In genomic region chr6:113049159-113049558, GRCm38 (mm10) we compare ENCODE assay signal across 27 mouse cellular contexts. TPM values are rescaled to one million over a fixed set of nuclear protein-coding genes. Genes with fewer than 3 reads are reported as not detected.
DNase-seq lines count a peak whose midpoint lies in the region; ATAC-seq and TF ChIP-seq lines count a peak whose summit lies in the region.
"Had no signal": no experiment of that assay in that cellular context is flagged by ENCODE, and none has a peak within 500 bp of the region (broad histone marks: within the 10 kb centered on the region; RNA-seq: fewer than 3 reads in every experiment).

No protein-coding gene starts in this region.

- TF ChIP-seq RAD21 in CH12.LX (IDR thresholded peaks at IDR 0.05; ENCODE audit: low read depth, low read length): no peak
- TF ChIP-seq RAD21 in MEL (IDR thresholded peaks at IDR 0.05; ENCODE audit: low read depth, low read length): no peak

- TF ChIP-seq EP300 in CH12.LX (IDR thresholded peaks at IDR 0.05; ENCODE audit: low read length) (no peak), MEL (IDR thresholded peaks at IDR 0.05; ENCODE audit: low read depth in 1 of 2, low read length in 2 of 2) (peak; percentile 72 to 79)

- peaks cover 16% of the 10 kb centered on the region for H3K36me3 ChIP-seq in liver, embryonic 11.5 days (ENCODE audit: control insufficient read depth, insufficient read depth, low read length)
- peaks cover 16 to 46% of the 10 kb centered on the region in 2 experiments for H3K36me3 ChIP-seq in CH12.LX (replicated peaks in 1 of 2; ENCODE audit: control insufficient read depth in 1 of 2, insufficient read depth in 1 of 2, low read length in 1 of 2)
- peaks cover 31 to 39% of the 10 kb centered on the region in 2 experiments for H3K36me3 ChIP-seq in MEL (ENCODE audit: control insufficient read depth in 1 of 2, insufficient read depth in 2 of 2, low read length in 2 of 2)
- peaks cover 45% of the 10 kb centered on the region for H3K36me3 ChIP-seq in liver, embryonic 15.5 days (replicated peaks)

- H3K4me1 ChIP-seq in liver, embryonic 11.5 days (replicated peaks; ENCODE audit: control insufficient read depth, insufficient read depth, low read length): peaks cover 21% of the 10 kb centered on the region
- H3K4me1 ChIP-seq in CH12.LX (ENCODE audit: control insufficient read depth in 1 of 2, insufficient read depth in 2 of 2): peaks cover 3 to 24% of the 10 kb centered on the region in 2 experiments; a peak in 3 of 4 replicates
- H3K4me1 ChIP-seq in MEL (ENCODE audit: control insufficient read depth in 1 of 2, insufficient read depth in 2 of 2, low read length in 2 of 2): peaks cover 13 to 19% of the 10 kb centered on the region in 2 experiments; a peak in 3 of 4 replicates
- peaks cover 41% of the 10 kb centered on the region for H3K4me1 ChIP-seq in liver, embryonic 15.5 days (replicated peaks)

- 0 out of 2 replicates have a peak overlapping the region, but pooled peaks have one; percentile 0 for H3K27ac ChIP-seq in liver, embryonic 11.5 days (ENCODE audit: low read depth, low read length)
- no peak overlapping the region for H3K27ac ChIP-seq in CH12.LX (ENCODE audit: insufficient read depth, low read depth)
- peak overlapping the region; percentile 82 for H3K27ac ChIP-seq in MEL (ENCODE audit: control insufficient read depth, low read depth, low read length)
- H3K27ac ChIP-seq in liver, embryonic 15.5 days (replicated peaks): peak overlapping the region; percentile 4; the same call in 1 of the 2 replicates
- H3K27ac ChIP-seq: embryonic facial prominence, embryonic 10.5 days; embryonic facial prominence, embryonic 13.5 days; forebrain, embryonic 12.5 days; forebrain, embryonic 15.5 days; heart, embryonic 13.5 days; hindbrain, embryonic 14.5 days; hindbrain, postnatal 0 days had no signal

- in situ Hi-C loops in CH12.LX (cut with MboI; ENCODE audit: low pct_ligation_motif_present, low pct_unique_long_range_greater_than_20kb, low sequenced_read_pairs): loop anchor here (10.0 kb wide), 1 partner anchor 256 kb away; the partner anchor contains the start of gene Brpf1

- H3K79me2 ChIP-seq in CH12.LX (replicated peaks; ENCODE audit: control insufficient read depth, extremely low read depth, insufficient read depth, poor library complexity, severe bottlenecking) (peaks cover 31% of the 10 kb centered on the region), MEL (ENCODE audit: control insufficient read depth, insufficient read depth, low read length, poor library complexity) (peaks cover 46% of the 10 kb centered on the region)

- H3K9ac ChIP-seq in liver, embryonic 11.5 days (ENCODE audit: low read depth, low read length): no peak overlapping the region
- H3K9ac ChIP-seq in CH12.LX (ENCODE audit: insufficient read depth, low read depth) (no peak overlapping the region), MEL (ENCODE audit: control insufficient read depth, low read depth, low read length, poor library complexity, severe bottlenecking) (peak overlapping the region; percentile 85)
- no peak overlapping the region for H3K9ac ChIP-seq in liver, embryonic 15.5 days
- H3K9ac ChIP-seq: embryonic facial prominence, embryonic 13.5 days; forebrain, embryonic 12.5 days; forebrain, embryonic 15.5 days; heart, embryonic 13.5 days; hindbrain, embryonic 14.5 days had no signal

- H3K9me3 ChIP-seq in liver, embryonic 11.5 days (ENCODE audit: control insufficient read depth, low read length): no peaks in the 10 kb centered on the region
- H3K9me3 ChIP-seq in CH12.LX (replicated peaks; ENCODE audit: low read length) (no peaks in the 10 kb centered on the region), MEL (replicated peaks; ENCODE audit: insufficient read depth, low read length) (no peaks in the 10 kb centered on the region)
- H3K9me3 ChIP-seq in liver, embryonic 15.5 days (replicated peaks): no peaks in the 10 kb centered on the region
- H3K9me3 ChIP-seq: embryonic facial prominence, embryonic 10.5 days; embryonic facial prominence, embryonic 13.5 days; forebrain, embryonic 12.5 days; forebrain, embryonic 15.5 days; heart, embryonic 13.5 days had no signal

- dilution Hi-C loops in CH12.LX (cut with MboI; ENCODE audit: extremely low pct_ligation_motif_present, extremely low pct_unique_long_range_greater_than_20kb, low sequenced_read_pairs): no loop called here

- peak overlapping the region; percentile 75 for H3K4me2 ChIP-seq in liver, embryonic 11.5 days
- peak overlapping the region; percentile 9; the same call in 1 of the 2 replicates for H3K4me2 ChIP-seq in CH12.LX (ENCODE audit: insufficient read depth, low read depth, poor library complexity, severe bottlenecking)
- H3K4me2 ChIP-seq in liver, embryonic 15.5 days: peak overlapping the region; percentile 92
- H3K4me2 ChIP-seq: embryonic facial prominence, embryonic 13.5 days; forebrain, embryonic 12.5 days; forebrain, embryonic 15.5 days; heart, embryonic 13.5 days; hindbrain, embryonic 14.5 days had no signal

- 65% methylated on average over 3 of the region's 3 CpGs for WGBS in liver, embryonic 11.5 days
- WGBS in liver, embryonic 15.5 days (ENCODE audit: insufficient replicate concordance): 31% methylated on average over 3 of the region's 3 CpGs

- DNase-seq in liver, embryonic 11.5 days (ENCODE audit: low spot score): no peak
- no peak for DNase-seq in liver
- no peak for DNase-seq in CH12.LX (ENCODE audit: extremely low read depth)
- DNase-seq in MEL (ENCODE audit: low read depth, low spot score): peak; percentile 38
- no peak for DNase-seq in testis, postnatal 14 days (ENCODE audit: low spot score)
- DNase-seq in thymus, postnatal 25 days: no peak
- DNase-seq: adrenal gland, adult 2 months; adrenal gland, postnatal 14 days; B cell, adult 2 months; cerebellum, adult 11 months; cerebellum, adult 8-10 months; cerebellum, postnatal 10 days; cerebellum, postnatal 36 days; embryo, embryonic 11 days; gastrocnemius, postnatal 25 days; heart, adult 18-20 months; heart, postnatal 14 days; heart, postnatal 4 days had no signal

- TF ChIP-seq POLR2A in CH12.LX (IDR thresholded peaks at IDR 0.05; ENCODE audit: low read depth, low read length): no peak
- no peak for TF ChIP-seq POLR2A in MEL (IDR thresholded peaks at IDR 0.05; ENCODE audit: control insufficient read depth in 1 of 2, insufficient read depth in 1 of 2, low read depth in 1 of 2, low read length in 2 of 2, poor library complexity in 1 of 2)

- no peak overlapping the region for H3K4me3 ChIP-seq in liver, embryonic 11.5 days (ENCODE audit: low read depth, low read length)
- H3K4me3 ChIP-seq in CH12.LX (replicated peaks in 1 of 3; ENCODE audit: low read depth in 2 of 3, low read length in 2 of 3, poor library complexity in 1 of 3): no peak overlapping the region
- H3K4me3 ChIP-seq in MEL (ENCODE audit: control insufficient read depth in 1 of 2, insufficient read depth in 1 of 2, low read depth in 2 of 2, low read length in 2 of 2): peak overlapping the region in 1 of 2 experiments; percentile 73; a peak in 3 of 4 replicates
- no peak overlapping the region for H3K4me3 ChIP-seq in liver, embryonic 15.5 days (replicated peaks)
- H3K4me3 ChIP-seq: embryonic facial prominence, embryonic 10.5 days; embryonic facial prominence, embryonic 13.5 days; forebrain, embryonic 12.5 days; forebrain, embryonic 15.5 days; heart, embryonic 13.5 days had no signal

- no peaks in the 10 kb centered on the region for H3K27me3 ChIP-seq in liver, embryonic 11.5 days (replicated peaks; ENCODE audit: control insufficient read depth, insufficient read depth, low read length)
- H3K27me3 ChIP-seq in CH12.LX (replicated peaks): no peaks in the 10 kb centered on the region
- no peaks in the 10 kb centered on the region for H3K27me3 ChIP-seq in MEL (ENCODE audit: control insufficient read depth in 1 of 2, insufficient read depth in 2 of 2, low read length in 2 of 2)
- no peaks in the 10 kb centered on the region for H3K27me3 ChIP-seq in liver, embryonic 15.5 days
- H3K27me3 ChIP-seq: embryonic facial prominence, embryonic 13.5 days; forebrain, embryonic 12.5 days; forebrain, embryonic 15.5 days; heart, embryonic 13.5 days; Patski had no signal

- ATAC-seq in liver, embryonic 11.5 days (replicated peaks; ENCODE audit: low FRiP score): no peak
- no peak for ATAC-seq in liver, embryonic 15.5 days (ENCODE audit: insufficient read depth)
- ATAC-seq: forebrain, embryonic 15.5 days; hindbrain, postnatal 0 days; Patski had no signal

- TF ChIP-seq CTCF in CH12.LX (conservative IDR thresholded peaks at IDR 0.05 in 1 of 2, IDR thresholded peaks at IDR 0.05 in 1 of 2; ENCODE audit: low read depth in 2 of 2, low read length in 2 of 2) (no peak), MEL (IDR thresholded peaks at IDR 0.05 in 2 of 3, conservative IDR thresholded peaks at IDR 0.05 in 1 of 3; ENCODE audit: control insufficient read depth in 1 of 3, insufficient read depth in 1 of 3, low read depth in 2 of 3, low read length in 3 of 3, poor library complexity in 1 of 3, severe bottlenecking in 1 of 3) (no peak)

TF ChIP-seq in CH12.LX, 34 proteins besides CTCF, POLR2A, EP300 and RAD21 (continues in another document):
- TF ChIP-seq USF1 (IDR thresholded peaks at IDR 0.05; ENCODE audit: low read depth, low read length): no peak
- no peak for TF ChIP-seq TBP (conservative IDR thresholded peaks at IDR 0.05; ENCODE audit: low read depth, low read length)
- no peak for TF ChIP-seq USF2 (conservative IDR thresholded peaks at IDR 0.05; ENCODE audit: low read depth, low read length)

TF ChIP-seq in MEL, 35 proteins besides CTCF, POLR2A, EP300 and RAD21 (continues in another document):
- TF ChIP-seq ZKSCAN1 (IDR thresholded peaks at IDR 0.05; ENCODE audit: low read depth, low read length) (no peak), ZNF384 (IDR thresholded peaks at IDR 0.05; ENCODE audit: low read depth, low read length) (no peak), HCFC1 (IDR thresholded peaks at IDR 0.05; ENCODE audit: low read depth, low read length) (no peak)

RNA-seq across cellular contexts. Expression of gene Thumpd3, which starts 3.1 kb away (rescaled TPM):
- 70.5 and 72.5 TPM in 2 replicates for polyA plus RNA-seq in liver, embryonic 11.5 days (2014; fragmentation: Nextera tagmentation; extraction: Ambion mirVana)
- total RNA-seq in CH12.LX (2012; rRNA removed): 37.1 and 43.4 TPM in 2 replicates
- total RNA-seq in CH12.LX (2014; rRNA removed): 78.1 and 89.0 TPM in 2 replicates
- 66.2 and 69.3 TPM in 2 replicates for polyA plus RNA-seq in CH12.LX (2012; ENCODE audit: insufficient read length, low read depth)
- total RNA-seq in MEL (2012; rRNA removed): 89.1 and 95.7 TPM in 2 replicates
- polyA plus RNA-seq in MEL (2012; ENCODE audit: insufficient read depth in 1 of 2, insufficient read length in 2 of 2, low read depth in 1 of 2, low replicate concordance in 2 of 2, missing spikeins in 1 of 2): 100 to 1,000 TPM in 1 of 2 experiments, 10 to 100 TPM in 1; 74.8 to 158 TPM
- 31.7 and 32.1 TPM in 2 replicates for polyA plus RNA-seq in liver, embryonic 15.5 days (2015; fragmentation: Nextera tagmentation; extraction: Ambion mirVana)

RNA-seq across cellular contexts. Expression of gene Setd5, which starts 28.0 kb away (rescaled TPM):
- 56.8 and 58.6 TPM in 2 replicates for polyA plus RNA-seq in liver, embryonic 11.5 days (2014; fragmentation: Nextera tagmentation; extraction: Ambion mirVana)
- total RNA-seq in CH12.LX (2012; rRNA removed): 56.8 and 57.7 TPM in 2 replicates
- total RNA-seq in CH12.LX (2014; rRNA removed): 59.6 and 67.4 TPM in 2 replicates
- polyA plus RNA-seq in CH12.LX (2012; ENCODE audit: insufficient read length, low read depth): 72.1 and 80.4 TPM in 2 replicates
- total RNA-seq in MEL (2012; rRNA removed): 43.5 and 50.4 TPM in 2 replicates
- polyA plus RNA-seq in MEL (2012; ENCODE audit: insufficient read depth in 1 of 2, insufficient read length in 2 of 2, low read depth in 1 of 2, low replicate concordance in 2 of 2, missing spikeins in 1 of 2): 100 to 1,000 TPM in 1 of 2 experiments, 10 to 100 TPM in 1; 80.2 to 185 TPM
- polyA plus RNA-seq in liver, embryonic 15.5 days (2015; fragmentation: Nextera tagmentation; extraction: Ambion mirVana): 17.1 and 18.1 TPM in 2 replicates

Comparison
In these comparisons a context has a peak if more than half of its experiments do, and no peak if none do; other contexts are left out.
1. H3K4me2 ChIP-seq: peak in every context shown above with its lines; median percentile 92 in liver, embryonic 15.5 days; 75 in liver, embryonic 11.5 days; 9 in CH12.LX.